Mouse (Mus musculus) urinary bladder, postnatal 25 days (tissue): Measurements from ENCODE around the gene Clca1.
"Not testable (repeated sequence)": the region's sequence is repeated elsewhere in the genome, so short reads cannot be mapped to it uniquely, and the experiment has no call there.

Experiments used
- DNase-seq: peaks from one replicate; pipeline ENCODE4 v3.0.0; 2022; ENCODE audit warnings: low spot score

Gene Clca1

DNA sequence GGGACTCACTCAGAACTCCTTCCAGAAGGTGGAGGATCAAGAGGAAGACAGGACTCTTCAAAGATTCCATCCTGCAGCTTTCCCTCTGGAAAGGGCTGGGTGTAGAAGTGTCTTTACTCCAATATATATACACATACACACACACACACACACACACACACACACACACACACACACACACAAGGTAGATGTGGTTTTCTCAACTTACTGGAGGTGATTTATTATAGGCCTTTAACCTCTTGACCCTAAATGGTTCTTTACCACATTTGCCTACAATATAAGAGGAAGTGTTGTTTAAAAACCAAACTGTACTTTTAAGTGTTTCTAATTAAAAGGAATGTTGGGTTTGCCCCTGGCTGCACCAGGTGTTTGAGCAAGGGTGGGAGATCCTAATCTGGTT, at the start of gene Clca1:
TSS of gene Clca1 (minus strand) at position 101 of the 400 bp plus-strand sequence.
- DNase-seq: peak; percentile 1

GRCm38 (mm10) chr3:145080904-145081303, 48.3 kb upstream of the Clca1 start:
- DNase-seq: no peak

- no peak for DNase-seq
These were observed 45.8 kb upstream of the Clca1 start for GRCm38 (mm10) chr3:145078405-145078804.

DNA sequence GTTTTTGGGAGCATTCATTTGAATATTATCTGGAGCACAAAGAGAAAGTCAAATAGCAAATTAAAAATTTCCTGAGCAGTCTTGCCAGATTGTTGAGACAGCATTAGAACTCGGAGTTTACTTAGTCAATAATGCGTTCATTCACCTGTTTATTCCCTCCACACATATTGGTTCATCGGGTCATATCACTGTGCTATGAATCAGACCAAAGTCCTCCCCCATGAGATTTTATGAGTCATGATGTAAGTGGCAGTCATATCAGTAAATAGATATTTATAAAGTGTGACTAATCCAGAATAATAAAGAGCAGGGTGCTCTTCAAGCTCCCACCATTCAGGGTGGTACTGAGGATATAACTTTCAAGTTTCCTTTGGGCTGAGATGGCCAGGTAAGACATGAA, 39.8 kb upstream of the Clca1 start:
- DNase-seq: no peak

- no peak for DNase-seq
These were observed 36.4 kb upstream of the Clca1 start for GRCm38 (mm10) chr3:145068964-145069363.

DNA sequence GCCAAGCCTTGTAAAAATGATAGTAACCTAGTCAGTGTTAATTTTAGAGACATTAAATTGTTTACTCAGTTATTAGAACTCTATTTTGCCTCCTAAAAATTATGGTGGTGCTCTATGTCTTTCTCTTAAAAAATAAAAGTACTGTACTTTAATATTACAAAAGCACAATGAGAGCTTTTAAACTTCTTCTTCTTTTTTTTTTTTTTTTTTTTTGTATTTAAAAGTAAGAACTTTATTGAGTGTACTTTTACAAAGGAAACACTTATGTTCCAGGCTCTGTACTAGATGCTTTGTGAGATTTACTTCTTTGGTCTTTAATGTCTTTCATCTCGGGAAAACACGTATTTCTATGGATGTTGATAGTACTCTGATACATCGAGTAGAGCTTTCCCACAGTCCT, 22.6 kb upstream of the Clca1 start:
- not testable (repeated sequence) for DNase-seq

- no peak for DNase-seq
These were observed 17.2 kb upstream of the Clca1 start for GRCm38 (mm10) chr3:145049820-145050219.

DNA sequence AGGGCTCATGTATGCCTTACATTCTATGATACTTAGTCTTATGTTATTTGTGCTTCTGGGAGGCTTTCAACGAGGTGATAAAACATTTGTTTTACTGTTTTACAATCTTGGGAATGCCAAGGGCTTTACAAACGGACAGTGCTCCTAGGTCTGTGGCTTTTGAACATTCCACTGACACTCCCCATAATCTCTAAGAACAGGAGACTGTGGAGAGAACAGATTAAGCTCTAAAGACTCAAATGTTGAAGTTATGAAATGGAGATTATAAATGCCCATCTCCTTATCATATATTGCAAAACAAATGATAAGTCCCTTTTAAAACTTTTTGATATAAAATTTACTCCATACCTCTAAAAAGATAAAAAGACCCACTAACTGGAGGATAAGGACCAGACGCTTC, 6.2 kb upstream of the Clca1 start:
- DNase-seq: no peak

DNA sequence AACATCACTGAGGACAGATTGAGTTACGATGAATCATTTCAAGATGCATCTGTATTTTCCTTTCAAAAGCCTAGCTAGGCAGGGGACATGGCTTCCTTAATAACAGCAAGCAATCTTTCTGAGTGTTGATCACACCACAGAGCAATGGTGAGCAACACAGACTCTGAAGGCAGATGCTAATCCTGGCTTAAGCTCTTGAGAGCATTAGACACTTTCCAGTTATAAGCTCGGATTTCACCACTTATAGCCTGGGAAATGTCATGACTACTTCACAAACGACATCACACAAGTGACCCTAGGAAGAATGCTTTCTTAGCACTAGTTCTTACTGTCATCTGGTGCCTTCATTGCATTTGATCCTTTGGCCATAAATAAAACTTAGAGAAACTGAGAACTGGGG, 4.5 kb downstream of the Clca1 start:
- no peak for DNase-seq

DNA sequence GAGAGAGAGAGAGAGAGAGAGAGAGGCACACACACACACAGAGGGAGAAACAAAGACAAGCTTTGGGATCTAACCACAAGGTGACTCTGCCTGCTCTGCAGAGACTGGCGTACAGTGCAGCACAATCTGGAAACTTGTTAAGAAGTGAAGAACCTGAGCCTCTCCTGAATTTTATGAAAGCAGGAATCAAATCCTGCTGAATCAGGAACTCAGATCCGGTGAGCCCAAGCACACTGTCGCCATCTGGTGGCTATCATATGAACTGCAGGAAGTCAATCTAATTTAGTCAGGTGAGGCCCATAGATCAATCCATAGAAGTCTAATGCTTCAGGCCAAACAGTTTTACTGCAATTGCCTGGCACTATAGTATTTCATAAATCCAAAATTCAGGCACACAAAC, 5.8 kb downstream of the Clca1 start:
- peak; percentile 61 for DNase-seq

DNA sequence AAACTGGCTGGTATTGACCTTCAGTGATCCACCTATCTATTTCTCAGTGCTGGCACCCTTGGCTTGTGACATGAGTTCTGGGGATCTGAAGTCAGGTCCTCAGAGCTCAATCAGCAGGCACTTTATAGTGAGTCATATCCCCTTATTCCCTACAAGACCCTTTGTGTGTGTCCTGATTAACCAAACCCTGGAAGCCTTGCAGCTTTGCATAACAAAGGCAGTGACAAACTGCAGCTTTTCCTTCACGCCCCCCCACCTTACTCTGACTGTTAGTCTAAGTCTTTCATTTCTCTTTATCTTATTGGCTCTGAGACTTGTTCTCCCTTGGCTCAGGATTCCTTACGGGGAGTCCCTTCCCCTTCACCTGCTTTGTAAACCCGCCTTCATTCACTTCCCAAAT, 14.8 kb downstream of the Clca1 start:
- DNase-seq: no peak

- no peak for DNase-seq
These were observed 28.2 kb downstream of the Clca1 start for GRCm38 (mm10) chr3:145004422-145004821.

DNA sequence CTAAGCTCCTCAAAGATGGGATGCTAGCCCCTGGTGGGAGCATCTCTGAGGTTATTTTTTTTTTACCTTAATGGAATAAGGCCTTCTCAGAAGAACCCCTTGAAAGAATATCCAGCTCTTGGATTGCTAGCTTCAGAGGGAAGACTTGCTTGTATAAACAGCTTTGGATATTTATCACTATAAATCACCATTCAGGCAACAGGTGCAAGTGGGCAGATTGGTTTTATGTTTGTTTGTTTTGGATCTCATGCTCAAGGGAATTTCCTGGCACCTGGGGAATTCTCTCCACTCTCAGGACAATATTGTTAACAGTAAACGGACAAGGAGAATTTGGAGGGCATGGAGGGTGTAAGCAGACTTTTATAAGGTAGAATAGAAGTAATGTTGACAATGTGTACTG, 31.7 kb downstream of the Clca1 start:
- no peak for DNase-seq

DNA sequence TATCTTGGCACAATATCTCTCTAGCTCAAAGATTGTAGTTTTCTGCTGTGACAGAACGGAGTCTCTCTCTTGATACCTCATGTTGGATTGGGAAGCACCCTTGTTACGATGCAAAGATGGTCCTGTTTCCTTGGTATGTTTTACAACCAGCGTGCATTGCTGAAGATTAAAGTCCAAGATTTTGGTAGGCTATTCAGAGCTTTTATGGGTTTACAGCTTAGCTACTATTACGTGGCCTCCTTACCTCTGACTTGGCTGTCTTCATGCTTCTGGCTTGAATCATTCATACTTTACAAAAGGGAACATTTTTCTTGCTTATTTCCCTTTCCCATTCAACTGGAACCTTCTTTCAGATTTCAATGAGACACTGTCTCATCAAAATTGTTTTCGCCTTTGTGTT, 39.5 kb downstream of the Clca1 start:
- no peak for DNase-seq

DNA sequence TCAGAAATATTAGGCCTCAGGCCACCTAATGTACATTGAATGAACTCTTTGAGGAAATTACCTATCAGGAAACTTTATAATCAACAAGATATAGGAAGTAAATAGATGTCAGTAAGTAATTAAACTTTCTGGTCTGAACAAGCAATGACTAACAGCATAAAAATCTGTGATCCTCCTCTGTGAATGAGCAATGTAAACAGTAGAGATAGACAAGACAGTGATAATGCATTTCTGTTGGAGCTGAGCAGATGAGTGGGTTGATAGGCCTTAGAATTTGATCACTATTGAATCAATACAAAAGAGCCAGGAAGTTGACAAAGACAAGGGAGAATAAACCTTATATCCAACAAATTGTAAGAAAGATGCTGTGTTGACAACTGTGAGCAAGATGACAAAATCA, 40.0 kb downstream of the Clca1 start:
- no peak for DNase-seq

- DNase-seq: no peak
These were observed 46.7 kb downstream of the Clca1 start for GRCm38 (mm10) chr3:144985890-144986289.

- no peak for DNase-seq
These were observed 52.0 kb downstream of the Clca1 start for GRCm38 (mm10) chr3:144980551-144980950.

DNA sequence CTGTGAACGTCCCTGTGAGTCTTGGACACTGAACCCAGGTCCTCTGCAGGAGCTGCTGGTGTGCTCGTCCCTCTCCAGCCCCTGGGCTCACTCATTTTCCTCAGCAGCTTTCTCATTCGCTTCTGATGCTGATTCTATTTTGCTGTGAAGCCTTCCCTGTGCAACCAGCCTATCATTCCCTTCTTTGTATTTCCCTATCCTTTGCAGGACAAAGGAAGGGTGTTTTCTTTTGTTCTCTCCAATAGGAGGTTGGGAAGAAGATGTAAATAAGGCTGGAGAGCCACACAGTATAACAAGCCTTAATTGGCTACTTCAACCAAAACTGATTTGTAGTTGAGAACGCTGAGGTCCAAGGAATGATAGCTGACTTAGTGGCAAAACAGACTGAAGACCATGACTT, 54.9 kb downstream of the Clca1 start:
- no peak for DNase-seq

- DNase-seq: no peak
These were observed 56.5 kb downstream of the Clca1 start for GRCm38 (mm10) chr3:144976091-144976490.

- no peak for DNase-seq
These were observed 57.6 kb downstream of the Clca1 start, which contains the start of gene Clca4a for GRCm38 (mm10) chr3:144974945-144975344. Gene Clca4a (minus strand): TSS chr3:144975045.

- DNase-seq: no peak
These were observed 60.9 kb downstream of the Clca1 start for GRCm38 (mm10) chr3:144971553-144972270.

GRCm38 (mm10) chr3:144969755-144970154, 62.8 kb downstream of the Clca1 start:
- DNase-seq: no peak

GRCm38 (mm10) chr3:144966074-144966473, 66.5 kb downstream of the Clca1 start:
- DNase-seq: no peak
